ENCODE assay signal across 8 mouse cellular contexts in the genomic region with DNA sequence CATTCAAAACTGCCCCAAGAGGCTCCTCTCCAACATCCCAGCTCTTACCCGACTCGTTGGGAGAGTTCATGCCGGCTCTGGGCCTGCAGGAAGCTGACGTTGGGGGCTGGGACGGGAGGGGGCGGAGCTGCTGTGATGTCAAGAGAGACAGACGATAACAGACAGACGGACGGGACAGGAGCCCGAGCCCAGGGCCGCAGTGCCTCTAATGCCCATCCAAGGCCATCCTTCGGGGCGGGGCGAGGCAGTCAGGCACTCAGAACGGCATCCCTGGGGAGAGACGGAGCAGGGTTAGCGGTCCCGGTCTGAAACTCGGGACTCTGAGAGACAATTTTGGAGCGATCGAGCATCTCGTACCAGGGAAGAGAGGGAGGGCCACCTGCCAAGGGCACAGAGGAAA. TPM values are rescaled to one million over a fixed set of nuclear protein-coding genes. Genes with fewer than 3 reads are reported as not detected.
A peak's percentile ranks its signal among the peaks of the same experiment; 100 is the strongest.
DNase-seq lines count a peak whose midpoint lies in the region; ATAC-seq and TF ChIP-seq lines count a peak whose summit lies in the region.

No protein-coding gene starts in this region.

- H3K4me1 ChIP-seq in brown adipose tissue, adult 24 weeks (ENCODE audit: control insufficient read depth, insufficient read depth, insufficient read length, low read length), result peaks cover 73% of the 10 kb centered on the region
- peaks cover 9 to 30% of the 10 kb centered on the region in 2 experiments for H3K4me1 ChIP-seq in liver, embryonic 14.5 days (replicated peaks; ENCODE audit: control insufficient read depth in 2 of 2, insufficient read depth in 2 of 2, low read length in 1 of 2)

- no peaks in the 10 kb centered on the region for H3K9me3 ChIP-seq in liver, embryonic 14.5 days (ENCODE audit: control insufficient read depth, low read length)

- peak overlapping the region; percentile 32 for H3K4me2 ChIP-seq in liver, embryonic 14.5 days (ENCODE audit: low read depth)

- H3K27me3 ChIP-seq in liver, embryonic 14.5 days (ENCODE audit: control insufficient read depth, insufficient read depth, low read length), result peaks cover 25% of the 10 kb centered on the region

- intact Hi-C loops in left cerebral cortex, postnatal 14 days (cut with DNase I), result loop anchor here (5.0 kb wide), 2 partner anchors 37 to 67 kb away; a partner anchor contains a TSS

- peak overlapping the region; percentile 39 for H3K27ac ChIP-seq in layer of hippocampus, adult 2 months
- peak overlapping the region; percentile 55; the same call in 1 of the 2 replicates for H3K27ac ChIP-seq in brown adipose tissue, adult 24 weeks (replicated peaks; ENCODE audit: low read depth, low read length)
- no peak overlapping the region for H3K27ac ChIP-seq in liver, embryonic 14.5 days

- TF ChIP-seq EP300 in liver, embryonic 14.5 days (IDR thresholded peaks at IDR 0.05; ENCODE audit: low read depth), result no peak

- peak overlapping the region; percentile 27; the same call in 1 of the 2 replicates for H3K4me3 ChIP-seq in layer of hippocampus, adult 2 months
- H3K4me3 ChIP-seq in brown adipose tissue, adult 24 weeks (ENCODE audit: insufficient read depth, low read depth, low read length), result peak overlapping the region; percentile 41
- H3K4me3 ChIP-seq in liver, embryonic 14.5 days (ENCODE audit: insufficient read depth in 1 of 2, low read depth in 2 of 2, low read length in 2 of 2), result no peak overlapping the region

- no peak overlapping the region for H3K9ac ChIP-seq in liver, embryonic 14.5 days (replicated peaks)

- 12% methylated on average over 22 of the region's 22 CpGs for WGBS in liver, embryonic 14.5 days (ENCODE audit: insufficient replicate concordance)

- no peak for DNase-seq in layer of hippocampus, adult 2 months (ENCODE audit: low spot score in 2 of 2)
- DNase-seq in layer of hippocampus, postnatal 36 days, result no peak
- DNase-seq in heart, postnatal 4 days, result peak; percentile 42
- no peak for DNase-seq in liver, embryonic 14.5 days (ENCODE audit: low read depth in 3 of 3, low spot score in 3 of 3)
- DNase-seq in embryo, embryonic 9.5 days (ENCODE audit: extremely low spot score), result no peak
- DNase-seq in left cerebral cortex, postnatal 14 days (ENCODE audit: low spot score in 2 of 2), result no peak
- no peak for DNase-seq in thymus, postnatal 14 days

- no peak for ATAC-seq in liver, embryonic 14.5 days (ENCODE audit: insufficient read depth)

- TF ChIP-seq CTCF in layer of hippocampus, adult 2 months (conservative IDR thresholded peaks at IDR 0.05), result no peak
- TF ChIP-seq CTCF in liver, embryonic 14.5 days (IDR thresholded peaks at IDR 0.05; ENCODE audit: low read depth), result no peak

- H3K36me3 ChIP-seq in liver, embryonic 14.5 days (replicated peaks; ENCODE audit: control insufficient read depth, insufficient read depth, low read depth), result no peaks in the 10 kb centered on the region

RNA-seq across cellular contexts. Expression of a gene that starts 5.3 kb away (rescaled TPM):
- total RNA-seq in layer of hippocampus, adult 2 months (2021), result 100 to 1,000 TPM; 233 to 243 TPM
- total RNA-seq in layer of hippocampus, postnatal 36 days (2021), result 100 to 1,000 TPM; 227 to 234 TPM
- polyA plus RNA-seq in brown adipose tissue, adult 24 weeks (2012; ENCODE audit: insufficient read depth, insufficient read length, missing spikeins), result 42.2 and 61.6 TPM in 2 replicates
- total RNA-seq in heart, postnatal 4 days (2021), result 10 to 100 TPM; 90.7 to 91.4 TPM
- polyA plus RNA-seq in liver, embryonic 14.5 days (2012; rRNA removed), result 8.8 and 10.0 TPM in 2 replicates
- 6.4 and 7.3 TPM in 2 replicates for polyA plus RNA-seq in liver, embryonic 14.5 days (2014; fragmentation: Nextera tagmentation; extraction: Ambion mirVana)
- 100 to 1,000 TPM; 194 to 197 TPM for total RNA-seq in left cerebral cortex, postnatal 14 days (2021)

RNA-seq across cellular contexts. Expression of a gene that starts 24.0 kb away (rescaled TPM):
- total RNA-seq in layer of hippocampus, adult 2 months (2021), result 1 to 10 TPM; 1.0 to 1.1 TPM
- 1 to 10 TPM in 1 of 2 experiments, under 1 TPM in 1; 0.58 to 1.5 TPM for total RNA-seq in layer of hippocampus, postnatal 36 days (2021)
- not detected in 2 replicates for polyA plus RNA-seq in brown adipose tissue, adult 24 weeks (2012; ENCODE audit: insufficient read depth, insufficient read length, missing spikeins)
- 1 to 10 TPM; 5.3 TPM for total RNA-seq in heart, postnatal 4 days (2021)
- 10.9 and 11.3 TPM in 2 replicates for polyA plus RNA-seq in liver, embryonic 14.5 days (2012; rRNA removed)
- polyA plus RNA-seq in liver, embryonic 14.5 days (2014; fragmentation: Nextera tagmentation; extraction: Ambion mirVana), result 10.8 and 13.2 TPM in 2 replicates
- total RNA-seq in left cerebral cortex, postnatal 14 days (2021), result under 1 TPM; 0.46 to 0.63 TPM

RNA-seq across cellular contexts. Expression of a gene that starts 35.3 kb away (rescaled TPM):
- 10 to 100 TPM; 58.2 to 59.7 TPM for total RNA-seq in layer of hippocampus, adult 2 months (2021)
- 10 to 100 TPM; 52.0 to 58.5 TPM for total RNA-seq in layer of hippocampus, postnatal 36 days (2021)
- polyA plus RNA-seq in brown adipose tissue, adult 24 weeks (2012; ENCODE audit: insufficient read depth, insufficient read length, missing spikeins), result 41.4 and 51.7 TPM in 2 replicates
- 10 to 100 TPM; 29.9 to 32.6 TPM for total RNA-seq in heart, postnatal 4 days (2021)
- 12.6 and 14.8 TPM in 2 replicates for polyA plus RNA-seq in liver, embryonic 14.5 days (2012; rRNA removed)
- 7.3 and 10.1 TPM in 2 replicates for polyA plus RNA-seq in liver, embryonic 14.5 days (2014; fragmentation: Nextera tagmentation; extraction: Ambion mirVana)
- 10 to 100 TPM; 45.5 to 49.1 TPM for total RNA-seq in left cerebral cortex, postnatal 14 days (2021)

RNA-seq across cellular contexts. Expression of a gene that starts 39.6 kb away (rescaled TPM):
- 10 to 100 TPM; 56.6 to 56.9 TPM for total RNA-seq in layer of hippocampus, adult 2 months (2021)
- total RNA-seq in layer of hippocampus, postnatal 36 days (2021), result 10 to 100 TPM; 59.4 to 60.8 TPM
- 93.7 and 101 TPM in 2 replicates for polyA plus RNA-seq in brown adipose tissue, adult 24 weeks (2012; ENCODE audit: insufficient read depth, insufficient read length, missing spikeins)
- total RNA-seq in heart, postnatal 4 days (2021), result 10 to 100 TPM; 71.3 to 75.3 TPM
- polyA plus RNA-seq in liver, embryonic 14.5 days (2012; rRNA removed), result 10.4 and 15.4 TPM in 2 replicates
- 51.4 and 56.2 TPM in 2 replicates for polyA plus RNA-seq in liver, embryonic 14.5 days (2014; fragmentation: Nextera tagmentation; extraction: Ambion mirVana)
- 10 to 100 TPM; 60.5 to 65.2 TPM for total RNA-seq in left cerebral cortex, postnatal 14 days (2021)

RNA-seq across cellular contexts. Expression of a gene that starts 43.9 kb away (rescaled TPM):
- total RNA-seq in layer of hippocampus, adult 2 months (2021), result 1 to 10 TPM; 2.0 TPM
- 1 to 10 TPM; 1.0 to 1.2 TPM for total RNA-seq in layer of hippocampus, postnatal 36 days (2021)
- polyA plus RNA-seq in brown adipose tissue, adult 24 weeks (2012; ENCODE audit: insufficient read depth, insufficient read length, missing spikeins), result 0.48 and 1.0 TPM in 2 replicates
- under 1 TPM; 0.33 to 0.41 TPM for total RNA-seq in heart, postnatal 4 days (2021)
- 0.39 and 0.44 TPM in 2 replicates for polyA plus RNA-seq in liver, embryonic 14.5 days (2012; rRNA removed)
- 0.05 and 0.08 TPM in 2 replicates for polyA plus RNA-seq in liver, embryonic 14.5 days (2014; fragmentation: Nextera tagmentation; extraction: Ambion mirVana)
- total RNA-seq in left cerebral cortex, postnatal 14 days (2021), result under 1 TPM; 0.59 to 0.72 TPM

Comparison
In these comparisons a context has a peak if more than half of its experiments do, and no peak if none do; other contexts are left out.
1. H3K4me3 ChIP-seq: peak in layer of hippocampus, adult 2 months (single experiment) and brown adipose tissue, adult 24 weeks (single experiment); none in liver, embryonic 14.5 days (0 of 2).